Mouse (Mus musculus) adrenal gland, postnatal 25 days (tissue): Measurements from ENCODE around the gene Adgre4. TPM values are rescaled to one million over a fixed set of nuclear protein-coding genes. Genes with fewer than 3 reads are reported as not detected.
"Not testable (repeated sequence)": the region's sequence is repeated elsewhere in the genome, so short reads cannot be mapped to it uniquely, and the experiment has no call there.

Experiments used
- DNase-seq: peaks from one replicate; pipeline ENCODE4 v3.0.0; 2021; ENCODE audit warnings: mixed read lengths
- long read RNA-seq: library from polyadenylated mRNA; stranded (forward); transcript quantifications from one replicate; pipeline ENCODE4 v2.0.0, GENCODE M21; 2021
- total RNA-seq: library from RNA; stranded (reverse); gene quantifications from 2 replicates; pipeline ENCODE4 v1.2.3, GENCODE M21; 2021

The Adgre4 gene
- total RNA-seq, result 0.33 TPM in 1 of 2 replicates, not detected in the other
- long read RNA-seq, partial matches to known transcripts, result 1 of 1 reads
- long read RNA-seq, other reads (novel, unspliced or antisense), result 0 of 1 reads

- no peak for DNase-seq
Observed at GRCm38 (mm10) chr17:55749786-55750185, at the start of gene Adgre4. TSS of gene Adgre4 (plus strand) at chr17:55749984.

- DNase-seq, result peak; percentile 81
Observed at GRCm38 (mm10) chr17:55702161-55702820, 47.5 kb upstream of the Adgre4 start.

GRCm38 (mm10) chr17:55702865-55703264, 46.9 kb upstream of the Adgre4 start:
- DNase-seq, result no peak

- peak; percentile 98 for DNase-seq
Observed at GRCm38 (mm10) chr17:55711984-55712811, 37.6 kb upstream of the Adgre4 start, which contains the start of gene Pot1b. TSS of gene Pot1b (minus strand) at chr17:55712628.

- DNase-seq, result no peak
Observed at GRCm38 (mm10) chr17:55721270-55721669, 28.5 kb upstream of the Adgre4 start.

GRCm38 (mm10) chr17:55722250-55722649, 27.5 kb upstream of the Adgre4 start:
- no peak for DNase-seq

GRCm38 (mm10) chr17:55726193-55726592, 23.6 kb upstream of the Adgre4 start:
- DNase-seq, result no peak

GRCm38 (mm10) chr17:55736675-55737074, 13.1 kb upstream of the Adgre4 start:
- no peak for DNase-seq

- DNase-seq, result no peak
Observed at GRCm38 (mm10) chr17:55751170-55751569, 1.4 kb downstream of the Adgre4 start.

GRCm38 (mm10) chr17:55813642-55814041, 63.9 kb downstream of the Adgre4 start:
- no peak for DNase-seq

GRCm38 (mm10) chr17:55816853-55817252, 67.1 kb downstream of the Adgre4 start:
- no peak for DNase-seq

- no peak for DNase-seq
Observed at GRCm38 (mm10) chr17:55821566-55821965, 71.8 kb downstream of the Adgre4 start.

- DNase-seq, result no peak
Observed at GRCm38 (mm10) chr17:55843067-55843466, 93.3 kb downstream of the Adgre4 start.

- no peak for DNase-seq
Observed at GRCm38 (mm10) chr17:55877184-55877583, 127.4 kb downstream of the Adgre4 start.

GRCm38 (mm10) chr17:55878282-55878635, 128.5 kb downstream of the Adgre4 start:
- not testable (repeated sequence) for DNase-seq

GRCm38 (mm10) chr17:55878636-55879369, 129.0 kb downstream of the Adgre4 start, which contains the start of gene Zfp119a:
TSS of gene Zfp119a (minus strand) at chr17:55878930.
- DNase-seq, result peak; percentile 71

- no peak for DNase-seq
Observed at GRCm38 (mm10) chr17:55883631-55884030, 133.8 kb downstream of the Adgre4 start.

GRCm38 (mm10) chr17:55884912-55885311, 135.1 kb downstream of the Adgre4 start:
- DNase-seq, result no peak

- DNase-seq, result not testable (repeated sequence)
Observed at GRCm38 (mm10) chr17:55892406-55892955, 142.7 kb downstream of the Adgre4 start.

GRCm38 (mm10) chr17:55903087-55903486, 153.3 kb downstream of the Adgre4 start:
- DNase-seq, result no peak
